Mouse (Mus musculus) leukemia stem cell, adult 10-12 weeks (primary cell): ENCODE measurements around the gene Pigt. TPM values are rescaled to one million over a fixed set of nuclear protein-coding genes. Genes with fewer than 3 reads are reported as not detected.

ENCODE experiments used
- polyA plus RNA-seq: library from polyadenylated mRNA; stranded (reverse); fragments of >175 nt; gene quantifications from 2 replicates; pipeline ENCODE4 v1.2.3, GENCODE M21; 2012; ENCODE audit warnings: low replicate concordance

Pigt gene
- 173 and 257 TPM in 2 replicates for polyA plus RNA-seq

GRCm38 (mm10) chr2:164496847-164497690, at the start of gene Pigt:
Pigt (plus strand) TSS chr2:164497520.

GRCm38 (mm10) chr2:164456864-164457300, 40.4 kb upstream of the Pigt start, which contains the start of gene Sys1:
Sys1 (plus strand) TSS chr2:164456964.

GRCm38 (mm10) chr2:164460745-164461551, 36.4 kb upstream of the Pigt start, which contains the start of gene Gm20458:
Gm20458 (plus strand) TSS chr2:164460967.

GRCm38 (mm10) chr2:164473624-164474023, 23.7 kb upstream of the Pigt start, which contains the start of gene Trp53tg5:
Trp53tg5 (minus strand) TSS chr2:164473724.

GRCm38 (mm10) chr2:164485681-164486257, 11.6 kb upstream of the Pigt start, which contains the start of gene Dbndd2:
Dbndd2 (plus strand) TSS chr2:164486106.

Other genes with a start within 250 kb of the Pigt start
- not detected in 2 replicates for gene Svs3b, start 240.9 kb upstream of the Pigt start, polyA plus RNA-seq
- gene Svs4, start 219.1 kb upstream of the Pigt start, polyA plus RNA-seq: not detected in 2 replicates
- gene Svs3a, start 208.3 kb upstream of the Pigt start, polyA plus RNA-seq: not detected in 2 replicates
- not detected in 2 replicates for gene Svs6, start 180.8 kb upstream of the Pigt start, polyA plus RNA-seq
- not detected in 2 replicates for gene Svs5, start 164.8 kb upstream of the Pigt start, polyA plus RNA-seq
- 5.2 and 16.4 TPM in 2 replicates for gene Slpi, start 108.4 kb upstream of the Pigt start, polyA plus RNA-seq
- gene Rbpjl, start 94.4 kb upstream of the Pigt start, polyA plus RNA-seq: 0.09 and 0.25 TPM in 2 replicates
- 0.07 TPM in 1 of 2 replicates, not detected in the other for gene Matn4, start 92.4 kb upstream of the Pigt start, polyA plus RNA-seq
- gene Sdc4, start 53.6 kb upstream of the Pigt start, polyA plus RNA-seq: 1.4 and 10.9 TPM in 2 replicates
- 222 and 239 TPM in 2 replicates for gene Sys1, start 40.6 kb upstream of the Pigt start, polyA plus RNA-seq
- gene Gm20458, start 36.6 kb upstream of the Pigt start, polyA plus RNA-seq: 0.17 and 0.94 TPM in 2 replicates
- gene Trp53tg5, start 23.8 kb upstream of the Pigt start, polyA plus RNA-seq: not detected in 2 replicates
- 15.3 and 25.0 TPM in 2 replicates for gene Dbndd2, start 11.4 kb upstream of the Pigt start, polyA plus RNA-seq
- not detected in 2 replicates for gene Wfdc2, start 64.9 kb downstream of the Pigt start, polyA plus RNA-seq
- gene Spint3, start 75.9 kb downstream of the Pigt start, polyA plus RNA-seq: not detected in 2 replicates
- not detected in 2 replicates for gene Wfdc6a, start 87.9 kb downstream of the Pigt start, polyA plus RNA-seq
- not detected in 2 replicates for gene Eppin, start 96.1 kb downstream of the Pigt start, polyA plus RNA-seq
- gene Wfdc6b, start 116.0 kb downstream of the Pigt start, polyA plus RNA-seq: not detected in 2 replicates
- not detected in 2 replicates for gene Wfdc8, start 116.1 kb downstream of the Pigt start, polyA plus RNA-seq
- not detected in 2 replicates for gene Wfdc16, start 141.3 kb downstream of the Pigt start, polyA plus RNA-seq
- not detected in 2 replicates for gene Wfdc10, start 158.5 kb downstream of the Pigt start, polyA plus RNA-seq
- gene Wfdc9, start 159.1 kb downstream of the Pigt start, polyA plus RNA-seq: not detected in 2 replicates
- gene Wfdc11, start 176.6 kb downstream of the Pigt start, polyA plus RNA-seq: not detected in 2 replicates
- gene Wfdc13, start 187.6 kb downstream of the Pigt start, polyA plus RNA-seq: not detected in 2 replicates
- not detected in 2 replicates for gene Spint4, start 201.0 kb downstream of the Pigt start, polyA plus RNA-seq
- gene Spint5, start 217.8 kb downstream of the Pigt start, polyA plus RNA-seq: not detected in 2 replicates
- 0.14 TPM in 1 of 2 replicates, not detected in the other for gene Wfdc3, start 248.4 kb downstream of the Pigt start, polyA plus RNA-seq
- gene Dnttip1, start 248.5 kb downstream of the Pigt start, polyA plus RNA-seq: 30.4 and 109 TPM in 2 replicates